Mouse (Mus musculus): ENCODE results near the gene Adam19.
"Not testable (repeated sequence)": the region's sequence is repeated elsewhere in the genome, so short reads cannot be mapped to it uniquely, and the experiment has no call there.

Gene Adam19

GRCm38 (mm10) chr11:46145163-46145875 lies 89.5 kb downstream of the Adam19 start:
- Histone ChIP-seq H3K36me3 (ENCODE audit: control insufficient read depth, insufficient read depth, low read length, poor library complexity, severe bottlenecking) (peaks cover 6% of the 10 kb centered on the region; the same call in 1 of the 2 replicates), H3K27me3 (ENCODE audit: control insufficient read depth, insufficient read depth, low read length, poor library complexity, severe bottlenecking) (no peaks in the 10 kb centered on the region)
- DNase-seq (ENCODE audit: low read depth, low spot score) = peak; percentile 65

DNA sequence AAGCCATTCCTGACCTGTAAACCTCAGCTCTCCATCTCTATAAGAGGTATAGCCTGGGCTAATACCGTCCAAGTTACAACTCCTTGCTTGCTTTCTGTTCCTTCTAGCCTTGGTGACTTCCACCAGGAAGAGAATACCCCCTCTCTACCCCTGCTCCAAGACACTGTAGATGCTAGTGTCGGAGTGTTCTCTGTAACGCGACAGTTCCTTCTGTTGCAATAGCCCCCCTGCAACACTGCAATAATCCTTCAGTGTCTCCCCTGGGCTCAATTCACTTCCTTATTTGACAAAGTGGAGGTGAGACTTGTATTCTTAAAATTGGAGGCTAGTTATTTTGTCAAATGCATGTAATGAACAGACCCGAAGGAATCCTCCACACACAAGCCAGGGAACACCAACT lies 90.8 kb downstream of the Adam19 start:
- Histone ChIP-seq H3K27me3 (ENCODE audit: control insufficient read depth, insufficient read depth, low read length, poor library complexity, severe bottlenecking) (no peaks in the 10 kb centered on the region), H3K36me3 (ENCODE audit: control insufficient read depth, insufficient read depth, low read length, poor library complexity, severe bottlenecking) (peaks cover 4% of the 10 kb centered on the region; the same call in 1 of the 2 replicates)
- DNase-seq (ENCODE audit: low read depth, low spot score) = no peak

GRCm38 (mm10) chr11:46156945-46157344 lies 101.2 kb downstream of the Adam19 start:
- no peak for DNase-seq (ENCODE audit: low read depth, low spot score)
- no peaks in the 10 kb centered on the region for H3K27me3 ChIP-seq (ENCODE audit: control insufficient read depth, insufficient read depth, low read length, poor library complexity, severe bottlenecking)
- H3K36me3 ChIP-seq (ENCODE audit: control insufficient read depth, insufficient read depth, low read length, poor library complexity, severe bottlenecking) = no peaks in the 10 kb centered on the region

DNA sequence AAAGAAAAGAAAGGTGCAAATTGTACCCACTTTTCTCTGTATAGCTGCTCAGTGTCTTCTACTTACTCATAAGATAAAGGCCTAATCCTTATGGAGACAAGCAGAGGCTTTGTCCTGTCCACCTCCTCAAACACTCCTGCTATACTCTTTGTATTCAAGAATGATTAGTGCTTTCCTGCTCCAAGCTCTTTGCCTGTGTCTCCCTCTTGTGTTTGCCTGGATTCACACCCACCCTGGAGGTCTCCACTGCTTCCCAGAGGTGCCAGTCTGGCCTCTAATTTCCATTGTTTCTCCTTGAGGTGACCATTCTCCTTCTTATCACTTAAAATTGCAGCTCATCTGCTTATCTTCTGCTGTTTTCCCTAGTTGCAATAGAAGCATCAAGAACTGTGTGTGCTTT lies 101.7 kb downstream of the Adam19 start:
- no peak for DNase-seq (ENCODE audit: low read depth, low spot score)
- Histone ChIP-seq H3K36me3 (ENCODE audit: control insufficient read depth, insufficient read depth, low read length, poor library complexity, severe bottlenecking) (no peaks in the 10 kb centered on the region), H3K27me3 (ENCODE audit: control insufficient read depth, insufficient read depth, low read length, poor library complexity, severe bottlenecking) (no peaks in the 10 kb centered on the region)

- DNase-seq (ENCODE audit: low read depth, low spot score) = peak; percentile 12
- Histone ChIP-seq H3K36me3 (ENCODE audit: control insufficient read depth, insufficient read depth, low read length, poor library complexity, severe bottlenecking) (no peaks in the 10 kb centered on the region), H3K27me3 (ENCODE audit: control insufficient read depth, insufficient read depth, low read length, poor library complexity, severe bottlenecking) (no peaks in the 10 kb centered on the region)
Observed at GRCm38 (mm10) chr11:46165866-46166585, 110.2 kb downstream of the Adam19 start, which contains the start of gene Nipal4. Nipal4 (minus strand) TSS chr11:46166508.

GRCm38 (mm10) chr11:46168506-46168905 lies 112.7 kb downstream of the Adam19 start:
- no peak for DNase-seq (ENCODE audit: low read depth, low spot score)
- Histone ChIP-seq H3K36me3 (ENCODE audit: control insufficient read depth, insufficient read depth, low read length, poor library complexity, severe bottlenecking) (no peaks in the 10 kb centered on the region), H3K27me3 (ENCODE audit: control insufficient read depth, insufficient read depth, low read length, poor library complexity, severe bottlenecking) (no peaks in the 10 kb centered on the region)

DNA sequence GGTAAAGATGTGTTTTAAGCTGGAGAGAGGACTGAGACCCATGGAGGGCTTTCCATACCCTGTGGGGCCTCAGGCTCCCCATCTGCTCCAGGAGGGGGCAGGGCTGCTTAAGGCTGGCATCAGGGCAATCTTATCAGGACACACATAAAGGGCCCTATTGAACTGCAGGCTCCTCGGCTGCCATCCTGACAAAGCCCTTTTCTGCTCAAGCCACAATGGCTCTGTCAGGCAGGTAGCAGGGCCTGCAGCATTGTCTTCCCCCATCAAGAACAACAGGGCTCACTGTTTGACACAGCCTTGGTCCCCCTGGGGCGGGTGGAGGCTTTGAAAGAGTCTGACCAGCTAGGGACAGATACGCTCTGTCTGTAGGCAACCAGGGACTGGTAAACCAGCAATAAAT lies 114.1 kb downstream of the Adam19 start:
- no peak for DNase-seq (ENCODE audit: low read depth, low spot score)
- H3K36me3 ChIP-seq (ENCODE audit: control insufficient read depth, insufficient read depth, low read length, poor library complexity, severe bottlenecking) = no peaks in the 10 kb centered on the region
- H3K27me3 ChIP-seq (ENCODE audit: control insufficient read depth, insufficient read depth, low read length, poor library complexity, severe bottlenecking) = no peaks in the 10 kb centered on the region

- Histone ChIP-seq H3K36me3 (ENCODE audit: control insufficient read depth, insufficient read depth, low read length, poor library complexity, severe bottlenecking) (no peaks in the 10 kb centered on the region), H3K27me3 (ENCODE audit: control insufficient read depth, insufficient read depth, low read length, poor library complexity, severe bottlenecking) (no peaks in the 10 kb centered on the region)
- DNase-seq (ENCODE audit: low read depth, low spot score) = no peak
Observed at GRCm38 (mm10) chr11:46172128-46172527, 116.3 kb downstream of the Adam19 start.

- no peak for DNase-seq (ENCODE audit: low read depth, low spot score)
- no peaks in the 10 kb centered on the region for H3K27me3 ChIP-seq (ENCODE audit: control insufficient read depth, insufficient read depth, low read length, poor library complexity, severe bottlenecking)
- H3K36me3 ChIP-seq (ENCODE audit: control insufficient read depth, insufficient read depth, low read length, poor library complexity, severe bottlenecking) = no peaks in the 10 kb centered on the region
Observed at GRCm38 (mm10) chr11:46176155-46176554, 120.4 kb downstream of the Adam19 start.

DNA sequence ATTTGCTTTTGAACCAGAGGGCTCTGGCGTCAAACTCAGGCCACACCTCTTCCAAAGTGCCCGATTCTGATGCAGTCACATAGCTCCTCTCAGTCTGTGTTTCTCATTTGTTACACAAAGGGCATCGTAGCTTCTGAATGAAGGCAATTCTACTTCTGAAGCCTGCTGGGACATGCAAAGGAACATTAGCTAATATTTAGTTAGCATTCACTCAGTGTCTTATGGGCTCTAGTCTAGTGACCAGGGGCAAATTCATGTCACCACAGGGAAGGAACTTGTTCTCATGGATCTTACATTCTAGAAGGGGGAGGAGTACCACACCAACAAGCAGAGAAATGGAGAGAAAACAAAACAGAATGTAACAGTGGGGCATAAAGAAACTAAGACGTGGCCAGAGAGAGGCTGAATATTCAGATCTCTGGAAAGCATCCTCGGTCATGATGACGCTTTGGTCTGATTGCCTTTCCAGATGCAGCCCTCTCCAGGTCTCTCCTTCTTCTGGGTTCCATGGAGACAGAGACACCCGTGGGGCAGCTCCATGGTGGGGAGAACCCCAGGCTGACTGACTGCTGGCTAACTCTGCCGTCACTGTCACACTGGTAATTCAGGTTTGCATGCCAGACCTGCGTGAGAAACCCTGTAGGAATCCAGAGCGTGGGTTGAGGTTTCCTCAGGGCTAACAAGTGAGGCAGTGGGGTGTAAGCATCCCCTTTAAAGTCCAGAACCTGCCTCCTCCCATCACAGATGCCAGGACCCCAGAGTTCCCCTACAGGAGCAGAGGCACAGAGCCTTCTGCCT lies 121.7 kb downstream of the Adam19 start:
- Histone ChIP-seq H3K27me3 (ENCODE audit: control insufficient read depth, insufficient read depth, low read length, poor library complexity, severe bottlenecking) (no peaks in the 10 kb centered on the region), H3K36me3 (ENCODE audit: control insufficient read depth, insufficient read depth, low read length, poor library complexity, severe bottlenecking) (no peaks in the 10 kb centered on the region)
- DNase-seq (ENCODE audit: low read depth, low spot score) = no peak

GRCm38 (mm10) chr11:46182031-46182430 lies 126.2 kb downstream of the Adam19 start:
- not testable (repeated sequence) for H3K27me3 ChIP-seq (ENCODE audit: control insufficient read depth, insufficient read depth, low read length, poor library complexity, severe bottlenecking); H3K36me3 ChIP-seq (ENCODE audit: control insufficient read depth, insufficient read depth, low read length, poor library complexity, severe bottlenecking); DNase-seq (ENCODE audit: low read depth, low spot score)

- H3K36me3 ChIP-seq (ENCODE audit: control insufficient read depth, insufficient read depth, low read length, poor library complexity, severe bottlenecking) = no peaks in the 10 kb centered on the region
- DNase-seq (ENCODE audit: low read depth, low spot score) = no peak
- H3K27me3 ChIP-seq (ENCODE audit: control insufficient read depth, insufficient read depth, low read length, poor library complexity, severe bottlenecking) = no peaks in the 10 kb centered on the region
Observed at GRCm38 (mm10) chr11:46184946-46185345, 129.2 kb downstream of the Adam19 start.

GRCm38 (mm10) chr11:46185486-46185885 lies 129.7 kb downstream of the Adam19 start:
- DNase-seq (ENCODE audit: low read depth, low spot score) = no peak
- Histone ChIP-seq H3K36me3 (ENCODE audit: control insufficient read depth, insufficient read depth, low read length, poor library complexity, severe bottlenecking) (no peaks in the 10 kb centered on the region), H3K27me3 (ENCODE audit: control insufficient read depth, insufficient read depth, low read length, poor library complexity, severe bottlenecking) (no peaks in the 10 kb centered on the region)

GRCm38 (mm10) chr11:46188283-46188682 lies 132.5 kb downstream of the Adam19 start:
- no peaks in the 10 kb centered on the region for H3K27me3 ChIP-seq (ENCODE audit: control insufficient read depth, insufficient read depth, low read length, poor library complexity, severe bottlenecking)
- no peak for DNase-seq (ENCODE audit: low read depth, low spot score)
- H3K36me3 ChIP-seq (ENCODE audit: control insufficient read depth, insufficient read depth, low read length, poor library complexity, severe bottlenecking) = peaks cover 6% of the 10 kb centered on the region; the same call in 1 of the 2 replicates

- DNase-seq (ENCODE audit: low read depth, low spot score) = no peak
- no peaks in the 10 kb centered on the region for H3K27me3 ChIP-seq (ENCODE audit: control insufficient read depth, insufficient read depth, low read length, poor library complexity, severe bottlenecking)
- H3K36me3 ChIP-seq (ENCODE audit: control insufficient read depth, insufficient read depth, low read length, poor library complexity, severe bottlenecking) = peaks cover 17% of the 10 kb centered on the region
Observed at GRCm38 (mm10) chr11:46194175-46194574, 138.4 kb downstream of the Adam19 start.
